Comparison of ENCODE assay signal across 10 mouse cellular contexts in the genomic region with DNA sequence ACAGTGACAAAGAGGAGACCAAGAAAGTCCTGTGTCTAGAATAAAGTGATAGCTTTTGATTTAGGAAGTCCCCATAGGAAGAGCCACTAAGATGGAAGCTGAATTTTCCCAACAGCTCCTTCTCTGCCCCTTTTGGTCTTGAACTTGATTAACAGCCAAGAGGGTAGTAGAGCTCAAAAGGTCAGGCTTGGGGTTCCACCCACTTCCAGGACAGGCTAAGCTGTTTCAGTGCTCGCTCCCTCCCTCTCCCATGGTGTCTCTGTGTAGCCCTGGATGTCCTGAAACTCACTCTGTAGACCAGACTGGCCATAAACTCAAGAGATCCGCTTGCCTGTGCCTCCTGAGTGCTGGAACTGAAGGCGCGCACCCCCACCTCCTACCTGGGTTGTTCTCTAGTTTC. TPM values are rescaled to one million over a fixed set of nuclear protein-coding genes. Genes with fewer than 3 reads are reported as not detected.
DNase-seq lines count a peak whose midpoint lies in the region; ATAC-seq and TF ChIP-seq lines count a peak whose summit lies in the region.
"Had no signal": no experiment of that assay in that cellular context is flagged by ENCODE, and none has a peak within 500 bp of the region (broad histone marks: within the 10 kb centered on the region; RNA-seq: fewer than 3 reads in every experiment).

No protein-coding gene starts in this region.

- H3K4me1 ChIP-seq in lung, embryonic 16.5 days (replicated peaks; ENCODE audit: control insufficient read depth, insufficient read depth, low read length) = peaks cover 9% of the 10 kb centered on the region
- no peaks in the 10 kb centered on the region; the same call in 1 of the 2 replicates for H3K4me1 ChIP-seq in lung, adult 2 months (ENCODE audit: control insufficient read depth, insufficient read depth, low read length)
- peaks cover 15% of the 10 kb centered on the region; the same call in 1 of the 2 replicates for H3K4me1 ChIP-seq in forebrain, postnatal 0 days (ENCODE audit: insufficient read depth)
- peaks cover 30% of the 10 kb centered on the region for H3K4me1 ChIP-seq in neural tube, embryonic 15.5 days

- no peak overlapping the region for H3K27ac ChIP-seq in lung, embryonic 16.5 days (ENCODE audit: low read length)
- no peak overlapping the region for H3K27ac ChIP-seq in forebrain, postnatal 0 days (ENCODE audit: low read depth, low read length)
- H3K27ac ChIP-seq in neural tube, embryonic 15.5 days (replicated peaks) = no peak overlapping the region

- no peak for ATAC-seq in lung, embryonic 16.5 days (ENCODE audit: low read depth)
- no peak for ATAC-seq in forebrain, postnatal 0 days
- no peak for ATAC-seq in neural tube, embryonic 15.5 days (ENCODE audit: low FRiP score)

- no peak for DNase-seq in lung, adult 2 months
- DNase-seq in forebrain, postnatal 0 days = no peak
- peak; percentile 33 to 68 for DNase-seq in kidney, postnatal 25 days
- no peak for DNase-seq in adipocyte (ENCODE audit: low spot score)
- DNase-seq in testis, postnatal 14 days (ENCODE audit: low spot score) = no peak
- no peak for DNase-seq in cerebellum, adult 11-12 months
- DNase-seq: thymus, postnatal 4 days had no signal

- H3K4me3 ChIP-seq in lung, embryonic 16.5 days (ENCODE audit: low read length) = no peak overlapping the region
- no peak overlapping the region for H3K4me3 ChIP-seq in lung, adult 2 months (replicated peaks; ENCODE audit: extremely low read depth, low read depth, low read length)
- H3K4me3 ChIP-seq in forebrain, postnatal 0 days (ENCODE audit: low read depth, low read length) = peak overlapping the region; percentile 94; the same call in 1 of the 2 replicates
- peak overlapping the region; percentile 90 for H3K4me3 ChIP-seq in neural tube, embryonic 15.5 days (replicated peaks)

- peaks cover 10% of the 10 kb centered on the region for H3K36me3 ChIP-seq in lung, embryonic 16.5 days (ENCODE audit: control insufficient read depth, insufficient read depth, low read length)
- peaks cover 23% of the 10 kb centered on the region for H3K36me3 ChIP-seq in forebrain, postnatal 0 days (ENCODE audit: insufficient read depth)
- peaks cover 23% of the 10 kb centered on the region for H3K36me3 ChIP-seq in neural tube, embryonic 15.5 days

- H3K4me2 ChIP-seq in lung, embryonic 16.5 days (ENCODE audit: low read depth, low read length) = peak overlapping the region; percentile 81; the same call in 1 of the 2 replicates
- peak overlapping the region; percentile 74 for H3K4me2 ChIP-seq in forebrain, postnatal 0 days (ENCODE audit: low read depth)
- peak overlapping the region; percentile 81 for H3K4me2 ChIP-seq in neural tube, embryonic 15.5 days

- 92% methylated on average over 4 of the region's 4 CpGs for WGBS in lung, embryonic 16.5 days
- 86% methylated on average over 4 of the region's 4 CpGs for WGBS in lung, adult 2 months
- WGBS in forebrain, postnatal 0 days = 90% methylated on average over 4 of the region's 4 CpGs
- WGBS in neural tube, embryonic 15.5 days = 79% methylated on average over 4 of the region's 4 CpGs

- no peaks in the 10 kb centered on the region for H3K27me3 ChIP-seq in lung, embryonic 16.5 days (ENCODE audit: control insufficient read depth, insufficient read depth, low read depth, low read length)
- H3K27me3 ChIP-seq in forebrain, postnatal 0 days (ENCODE audit: insufficient read depth, low read length) = no peaks in the 10 kb centered on the region
- H3K27me3 ChIP-seq in neural tube, embryonic 15.5 days (replicated peaks) = no peaks in the 10 kb centered on the region

- no peaks in the 10 kb centered on the region for H3K9me3 ChIP-seq in lung, embryonic 16.5 days (ENCODE audit: control insufficient read depth, low read length)
- no peaks in the 10 kb centered on the region for H3K9me3 ChIP-seq in forebrain, postnatal 0 days (ENCODE audit: low read length)
- H3K9me3 ChIP-seq in neural tube, embryonic 15.5 days (replicated peaks) = no peaks in the 10 kb centered on the region

- H3K9ac ChIP-seq in lung, embryonic 16.5 days (ENCODE audit: low read length) = no peak overlapping the region
- H3K9ac ChIP-seq in forebrain, postnatal 0 days = peak overlapping the region; percentile 84; the same call in 1 of the 2 replicates
- peak overlapping the region; percentile 83 for H3K9ac ChIP-seq in neural tube, embryonic 15.5 days (replicated peaks)

- TF ChIP-seq CTCF in lung, adult 2 months (IDR thresholded peaks at IDR 0.05; ENCODE audit: insufficient read depth, low read length) = no peak
- no peak for TF ChIP-seq CTCF in forebrain, postnatal 0 days (IDR thresholded peaks at IDR 0.05; ENCODE audit: low read depth)

- no peak for TF ChIP-seq POLR2A in lung, adult 2 months (IDR thresholded peaks at IDR 0.05; ENCODE audit: borderline replicate concordance, extremely low read depth, low read depth, low read length)

RNA-seq across cellular contexts. Expression of gene Lmbr1l, which starts 2.0 kb away (rescaled TPM):
- polyA plus RNA-seq in lung, embryonic 16.5 days (2015; fragmentation: Nextera tagmentation; extraction: Ambion mirVana) = 15.7 and 17.3 TPM in 2 replicates
- 56.0 and 72.1 TPM in 2 replicates for polyA plus RNA-seq in lung, adult 2 months (2012; rRNA removed)
- total RNA-seq in forebrain, postnatal 0 days (2014; rRNA removed) = 44.1 and 59.3 TPM in 2 replicates
- 20.1 and 22.4 TPM in 2 replicates for polyA plus RNA-seq in forebrain, postnatal 0 days (2015; fragmentation: Nextera tagmentation; extraction: Ambion mirVana)
- 27.9 and 28.6 TPM in 2 replicates for polyA plus RNA-seq in neural tube, embryonic 15.5 days (2015; fragmentation: Nextera tagmentation; extraction: Ambion mirVana)

RNA-seq across cellular contexts. Expression of gene Dhh, which starts 17.7 kb away (rescaled TPM):
- 1.4 and 2.4 TPM in 2 replicates for polyA plus RNA-seq in lung, embryonic 16.5 days (2015; fragmentation: Nextera tagmentation; extraction: Ambion mirVana)
- 2.5 and 2.8 TPM in 2 replicates for polyA plus RNA-seq in lung, adult 2 months (2012; rRNA removed)
- 0.15 and 0.76 TPM in 2 replicates for total RNA-seq in forebrain, postnatal 0 days (2014; rRNA removed)
- polyA plus RNA-seq in forebrain, postnatal 0 days (2015; fragmentation: Nextera tagmentation; extraction: Ambion mirVana) = 0.25 and 0.58 TPM in 2 replicates
- 2.5 and 3.2 TPM in 2 replicates for polyA plus RNA-seq in neural tube, embryonic 15.5 days (2015; fragmentation: Nextera tagmentation; extraction: Ambion mirVana)

RNA-seq across cellular contexts. Expression of gene Tuba1b, which starts 18.3 kb away (rescaled TPM):
- 1,812 and 1,892 TPM in 2 replicates for polyA plus RNA-seq in lung, embryonic 16.5 days (2015; fragmentation: Nextera tagmentation; extraction: Ambion mirVana)
- 1,081 and 1,265 TPM in 2 replicates for polyA plus RNA-seq in lung, adult 2 months (2012; rRNA removed)
- total RNA-seq in forebrain, postnatal 0 days (2014; rRNA removed) = 1,927 and 1,958 TPM in 2 replicates
- 1,265 and 1,341 TPM in 2 replicates for polyA plus RNA-seq in forebrain, postnatal 0 days (2015; fragmentation: Nextera tagmentation; extraction: Ambion mirVana)
- 1,446 and 1,534 TPM in 2 replicates for polyA plus RNA-seq in neural tube, embryonic 15.5 days (2015; fragmentation: Nextera tagmentation; extraction: Ambion mirVana)

RNA-seq across cellular contexts. Expression of gene Rhebl1, which starts 21.7 kb away (rescaled TPM):
- polyA plus RNA-seq in lung, embryonic 16.5 days (2015; fragmentation: Nextera tagmentation; extraction: Ambion mirVana) = 9.4 and 12.1 TPM in 2 replicates
- polyA plus RNA-seq in lung, adult 2 months (2012; rRNA removed) = 5.4 and 5.6 TPM in 2 replicates
- total RNA-seq in forebrain, postnatal 0 days (2014; rRNA removed) = 16.5 and 20.7 TPM in 2 replicates
- polyA plus RNA-seq in forebrain, postnatal 0 days (2015; fragmentation: Nextera tagmentation; extraction: Ambion mirVana) = 34.1 and 37.5 TPM in 2 replicates
- polyA plus RNA-seq in neural tube, embryonic 15.5 days (2015; fragmentation: Nextera tagmentation; extraction: Ambion mirVana) = 27.0 and 33.2 TPM in 2 replicates

RNA-seq across cellular contexts. Expression of gene Gm49450, which starts 37.3 kb away (rescaled TPM):
- polyA plus RNA-seq in lung, embryonic 16.5 days (2015; fragmentation: Nextera tagmentation; extraction: Ambion mirVana) = not detected in 2 replicates
- polyA plus RNA-seq in lung, adult 2 months (2012; rRNA removed) = 0.17 and 298 TPM in 2 replicates
- total RNA-seq in forebrain, postnatal 0 days (2014; rRNA removed) = 1,610 and 2,499 TPM in 2 replicates
- polyA plus RNA-seq in forebrain, postnatal 0 days (2015; fragmentation: Nextera tagmentation; extraction: Ambion mirVana) = not detected in 2 replicates
- polyA plus RNA-seq in neural tube, embryonic 15.5 days (2015; fragmentation: Nextera tagmentation; extraction: Ambion mirVana) = not detected in 2 replicates
- total RNA-seq: heart, adult 8-10 months had no signal

Comparison
In these comparisons a context has a peak if more than half of its experiments do, and no peak if none do; other contexts are left out.
1. H3K4me3 ChIP-seq: peak in forebrain, postnatal 0 days (single experiment) and neural tube, embryonic 15.5 days (single experiment); none in lung, embryonic 16.5 days (single experiment) and lung, adult 2 months (single experiment).
2. DNase-seq: peak in kidney, postnatal 25 days (2 of 2); none in lung, adult 2 months (single experiment), forebrain, postnatal 0 days (single experiment), adipocyte (single experiment), testis, postnatal 14 days (single experiment) and cerebellum, adult 11-12 months (single experiment).
3. Peak in every context shown above with its lines, with median percentiles within 50 percentile points of each other: H3K4me2 ChIP-seq.